Mouse (Mus musculus): Measurements from ENCODE around the gene Dnaja4. TPM values are rescaled to one million over a fixed set of nuclear protein-coding genes. Genes with fewer than 3 reads are reported as not detected.

The Dnaja4 gene
- polyA plus RNA-seq, 1 experiment from 2014 or later, result 7.1 TPM

GRCm38 (mm10) chr9:54734639-54735252, 36.1 kb downstream of the Dnaja4 start:
- no peak for ATAC-seq (ENCODE audit: insufficient number of reproducible peaks, insufficient read depth, low FRiP score, low TSS enrichment)
- WGBS, result 20% methylated on average over 11 of the region's 11 CpGs

GRCm38 (mm10) chr9:54736284-54736701, 37.6 kb downstream of the Dnaja4 start:
- Histone ChIP-seq H3K4me3 (no peak overlapping the region), H3K27me3 (no peaks in the 10 kb centered on the region), H3K4me1 (peaks cover 15% of the 10 kb centered on the region), H3K9ac (no peak overlapping the region), H3K27ac (no peak overlapping the region), H3K36me3 (no peaks in the 10 kb centered on the region), H3K9me3 (no peaks in the 10 kb centered on the region), H3K4me2 (replicated peaks) (no peak overlapping the region)
- no peak for ATAC-seq (ENCODE audit: insufficient number of reproducible peaks, insufficient read depth, low FRiP score, low TSS enrichment)
- 18% methylated on average over 9 of the region's 9 CpGs for WGBS

More at GRCm38 (mm10) chr9:54734639-54735252, 36.1 kb downstream of the Dnaja4 start:
- H3K27me3 ChIP-seq, result no peaks in the 10 kb centered on the region
- peak overlapping the region; percentile 84 for H3K4me3 ChIP-seq
- H3K9me3 ChIP-seq, result no peaks in the 10 kb centered on the region
- H3K4me1 ChIP-seq, result peaks cover 11% of the 10 kb centered on the region
- H3K4me2 ChIP-seq (replicated peaks), result peak overlapping the region; percentile 80
- peaks cover 7% of the 10 kb centered on the region; the same call in 1 of the 2 replicates for H3K36me3 ChIP-seq
- H3K9ac ChIP-seq, result peak overlapping the region; percentile 80; the same call in 1 of the 2 replicates
- no peak overlapping the region for H3K27ac ChIP-seq

GRCm38 (mm10) chr9:54738376-54738775, 39.7 kb downstream of the Dnaja4 start:
- 19% methylated on average over 3 of the region's 3 CpGs for WGBS
- Histone ChIP-seq H3K27me3 (no peaks in the 10 kb centered on the region), H3K36me3 (no peaks in the 10 kb centered on the region), H3K9me3 (no peaks in the 10 kb centered on the region), H3K27ac (no peak overlapping the region), H3K4me3 (no peak overlapping the region), H3K9ac (no peak overlapping the region), H3K4me2 (replicated peaks) (no peak overlapping the region), H3K4me1 (peaks cover 11% of the 10 kb centered on the region)
- no peak for ATAC-seq (ENCODE audit: insufficient number of reproducible peaks, insufficient read depth, low FRiP score, low TSS enrichment)

- Histone ChIP-seq H3K9me3 (no peaks in the 10 kb centered on the region), H3K36me3 (no peaks in the 10 kb centered on the region), H3K4me2 (replicated peaks) (no peak overlapping the region), H3K27me3 (no peaks in the 10 kb centered on the region), H3K4me3 (no peak overlapping the region), H3K27ac (no peak overlapping the region), H3K9ac (no peak overlapping the region), H3K4me1 (peaks cover 10% of the 10 kb centered on the region)
- no peak for ATAC-seq (ENCODE audit: insufficient number of reproducible peaks, insufficient read depth, low FRiP score, low TSS enrichment)
- 76% methylated on average over 4 of the region's 4 CpGs for WGBS
Measured at GRCm38 (mm10) chr9:54743891-54744290, 45.2 kb downstream of the Dnaja4 start.

- H3K4me3 ChIP-seq, result no peak overlapping the region
- ATAC-seq (ENCODE audit: insufficient number of reproducible peaks, insufficient read depth, low FRiP score, low TSS enrichment), result no peak
- peaks cover 6% of the 10 kb centered on the region for H3K4me1 ChIP-seq
- no peak overlapping the region for H3K9ac ChIP-seq
- H3K27me3 ChIP-seq, result no peaks in the 10 kb centered on the region
- no peaks in the 10 kb centered on the region for H3K36me3 ChIP-seq
- 51% methylated on average over 13 of the region's 13 CpGs for WGBS
- H3K9me3 ChIP-seq, result no peaks in the 10 kb centered on the region
- H3K4me2 ChIP-seq (replicated peaks), result no peak overlapping the region
- no peak overlapping the region for H3K27ac ChIP-seq
Measured at GRCm38 (mm10) chr9:54745740-54746370, 47.2 kb downstream of the Dnaja4 start.

GRCm38 (mm10) chr9:54750215-54750981, 51.7 kb downstream of the Dnaja4 start:
- Histone ChIP-seq H3K4me3 (no peak overlapping the region), H3K4me2 (replicated peaks) (no peak overlapping the region), H3K27ac (no peak overlapping the region), H3K36me3 (no peaks in the 10 kb centered on the region), H3K4me1 (peaks cover 17% of the 10 kb centered on the region; the same call in 1 of the 2 replicates), H3K9ac (no peak overlapping the region), H3K27me3 (no peaks in the 10 kb centered on the region), H3K9me3 (no peaks in the 10 kb centered on the region)
- no peak for ATAC-seq (ENCODE audit: insufficient number of reproducible peaks, insufficient read depth, low FRiP score, low TSS enrichment)
- WGBS, result 90% methylated on average over 7 of the region's 7 CpGs

- no peaks in the 10 kb centered on the region for H3K27me3 ChIP-seq
- no peak for ATAC-seq (ENCODE audit: insufficient number of reproducible peaks, insufficient read depth, low FRiP score, low TSS enrichment)
- no peaks in the 10 kb centered on the region for H3K9me3 ChIP-seq
- no peak overlapping the region for H3K27ac ChIP-seq
- H3K4me3 ChIP-seq, result no peak overlapping the region
- 76% methylated on average over 2 of the region's 2 CpGs for WGBS
- no peaks in the 10 kb centered on the region for H3K36me3 ChIP-seq
- H3K4me1 ChIP-seq, result peaks cover 11% of the 10 kb centered on the region; the same call in 1 of the 2 replicates
- no peak overlapping the region for H3K4me2 ChIP-seq (replicated peaks)
- H3K9ac ChIP-seq, result no peak overlapping the region
Measured at GRCm38 (mm10) chr9:54751684-54752083, 53.0 kb downstream of the Dnaja4 start.

GRCm38 (mm10) chr9:54752201-54752943, 53.7 kb downstream of the Dnaja4 start:
- ATAC-seq (ENCODE audit: insufficient number of reproducible peaks, insufficient read depth, low FRiP score, low TSS enrichment), result no peak
- H3K4me1 ChIP-seq, result peaks cover 11% of the 10 kb centered on the region; the same call in 1 of the 2 replicates
- no peak overlapping the region for H3K9ac ChIP-seq
- no peaks in the 10 kb centered on the region for H3K9me3 ChIP-seq
- H3K4me3 ChIP-seq, result no peak overlapping the region
- H3K27me3 ChIP-seq, result no peaks in the 10 kb centered on the region
- 25% methylated on average over 21 of the region's 21 CpGs for WGBS
- H3K27ac ChIP-seq, result no peak overlapping the region
- H3K36me3 ChIP-seq, result no peaks in the 10 kb centered on the region
- no peak overlapping the region for H3K4me2 ChIP-seq (replicated peaks)

- Histone ChIP-seq H3K4me3 (no peak overlapping the region), H3K9ac (no peak overlapping the region), H3K36me3 (no peaks in the 10 kb centered on the region), H3K9me3 (no peaks in the 10 kb centered on the region), H3K27ac (no peak overlapping the region), H3K4me1 (peaks cover 11% of the 10 kb centered on the region; the same call in 1 of the 2 replicates), H3K4me2 (replicated peaks) (no peak overlapping the region), H3K27me3 (no peaks in the 10 kb centered on the region)
- ATAC-seq (ENCODE audit: insufficient number of reproducible peaks, insufficient read depth, low FRiP score, low TSS enrichment), result no peak
- WGBS, result 58% methylated on average over 11 of the region's 11 CpGs
Measured at GRCm38 (mm10) chr9:54752944-54753295, 54.2 kb downstream of the Dnaja4 start.

GRCm38 (mm10) chr9:54759592-54759991, 60.9 kb downstream of the Dnaja4 start:
- Histone ChIP-seq H3K4me1 (peaks cover 16% of the 10 kb centered on the region; the same call in 1 of the 2 replicates), H3K36me3 (no peaks in the 10 kb centered on the region), H3K9ac (0 out of 2 replicates have a peak overlapping the region, but pooled peaks have one; percentile 9), H3K4me2 (replicated peaks) (no peak overlapping the region), H3K27ac (no peak overlapping the region), H3K27me3 (peaks cover 15% of the 10 kb centered on the region), H3K9me3 (no peaks in the 10 kb centered on the region), H3K4me3 (no peak overlapping the region)
- WGBS, result 15% methylated on average over 6 of the region's 6 CpGs
- no peak for ATAC-seq (ENCODE audit: insufficient number of reproducible peaks, insufficient read depth, low FRiP score, low TSS enrichment)

GRCm38 (mm10) chr9:54764091-54764490, 65.4 kb downstream of the Dnaja4 start:
- H3K27ac ChIP-seq, result 0 out of 2 replicates have a peak overlapping the region, but pooled peaks have one; percentile 23
- ATAC-seq (ENCODE audit: insufficient number of reproducible peaks, insufficient read depth, low FRiP score, low TSS enrichment), result no peak
- H3K36me3 ChIP-seq, result no peaks in the 10 kb centered on the region
- peak overlapping the region; percentile 50; the same call in 1 of the 2 replicates for H3K9ac ChIP-seq
- peak overlapping the region; percentile 48 for H3K4me3 ChIP-seq
- peaks cover 21% of the 10 kb centered on the region; the same call in 1 of the 2 replicates for H3K4me1 ChIP-seq
- peaks cover 23% of the 10 kb centered on the region for H3K27me3 ChIP-seq
- 15% methylated on average over 12 of the region's 12 CpGs for WGBS
- H3K9me3 ChIP-seq, result no peaks in the 10 kb centered on the region
- peak overlapping the region; percentile 88 for H3K4me2 ChIP-seq (replicated peaks)
